Mouse (Mus musculus): ENCODE results near the gene Tmem179.

DNA sequence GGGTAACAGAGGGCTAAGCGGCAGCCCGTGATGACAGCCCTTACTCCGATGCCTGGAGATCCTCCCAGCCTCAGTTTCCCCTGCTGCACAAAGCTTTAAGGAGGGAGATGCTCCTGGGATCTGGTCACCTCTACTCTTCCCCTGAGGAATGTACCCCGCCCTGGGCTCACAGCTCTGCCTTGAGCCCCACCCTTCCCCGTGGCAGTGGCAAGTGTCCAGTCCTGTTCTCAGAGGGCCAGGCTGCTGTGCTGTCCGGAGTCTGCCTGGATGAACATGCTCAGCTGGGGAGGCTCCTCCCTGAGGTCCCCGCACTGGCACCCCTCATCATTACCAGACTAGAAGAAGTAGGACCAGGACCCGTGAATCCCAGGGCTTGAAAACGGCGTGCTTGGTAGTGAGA, 49.2 kb downstream of the Tmem179 start:
- TF ChIP-seq CTCF (IDR thresholded peaks at IDR 0.05; ENCODE audit: low read depth) = no peak
- no peak for TF ChIP-seq EP300 (optimal IDR thresholded peaks at IDR 0.05)

All from stomach, postnatal 0 days (tissue).